Mouse (Mus musculus) MEL (cell line): ENCODE data around the gene Ntrk3.

Source experiments
- CHD2 ChIP-seq: IDR thresholded peaks from 2 replicates; pipeline ENCODE4 v1.6.1; 2011; ENCODE audit warnings: low read length, improper control_type of control experiment
- CTCF ChIP-seq, 3 experiments: IDR thresholded peaks in 2 of 3; conservative IDR thresholded peaks in 1 of 3; 2 replicates each; pipeline ENCODE4 v1.5.1; 2011 to 2012; ENCODE audit warnings: low read length in 3 of 3, low read depth in 2 of 3, mild to moderate bottlenecking in 2 of 3, improper control_type of control experiment in 1 of 3, inconsistent platforms in 1 of 3, mixed read lengths in 1 of 3, moderate library complexity in 1 of 3; ENCODE audit not compliant: control insufficient read depth in 1 of 3, insufficient read depth in 1 of 3, poor library complexity in 1 of 3, severe bottlenecking in 1 of 3
- EP300 ChIP-seq, 2 experiments: IDR thresholded peaks; 2 replicates each; pipeline ENCODE4 v1.6.1; 2011; ENCODE audit warnings: improper control_type of control experiment in 2 of 2, low read length in 2 of 2, low read depth in 1 of 2, mild to moderate bottlenecking in 1 of 2
- ETS1 ChIP-seq: IDR thresholded peaks from 2 replicates; pipeline ENCODE4 v1.6.1; 2012; ENCODE audit warnings: low read depth, mild to moderate bottlenecking, inconsistent platforms, low read length, improper control_type of control experiment, moderate library complexity
- HCFC1 ChIP-seq: IDR thresholded peaks from 2 replicates; pipeline ENCODE4 v1.6.1; 2012; ENCODE audit warnings: low read depth, mild to moderate bottlenecking, inconsistent platforms, low read length, improper control_type of control experiment, moderate library complexity
- MAFK ChIP-seq: IDR thresholded peaks from 2 replicates; pipeline ENCODE4 v1.6.1; 2011; ENCODE audit warnings: low read depth, mild to moderate bottlenecking, low read length, improper control_type of control experiment, borderline replicate concordance
- MAZ ChIP-seq: IDR thresholded peaks from 2 replicates; pipeline ENCODE4 v1.6.1; 2012; ENCODE audit warnings: low read depth, mild to moderate bottlenecking, inconsistent platforms, low read length, improper control_type of control experiment
- MEF2A ChIP-seq: IDR thresholded peaks from 2 replicates; pipeline ENCODE4 v1.6.1; 2014; ENCODE audit warnings: low read depth, mild to moderate bottlenecking, inconsistent platforms, low read length, improper control_type of control experiment; ENCODE audit not compliant: poor library complexity, insufficient replicate concordance, severe bottlenecking; ENCODE audit errors: extremely low read depth
- POLR2A ChIP-seq, 2 experiments: IDR thresholded peaks; 2 replicates each; pipeline ENCODE4 v1.6.1; 2011 to 2012; ENCODE audit warnings: low read length in 2 of 2, mild to moderate bottlenecking in 2 of 2, control low read depth in 1 of 2, improper control_type of control experiment in 1 of 2, low read depth in 1 of 2, moderate library complexity in 1 of 2; ENCODE audit not compliant: control insufficient read depth in 1 of 2, insufficient read depth in 1 of 2, poor library complexity in 1 of 2
- USF1 ChIP-seq: IDR thresholded peaks from 2 replicates; pipeline ENCODE4 v1.6.1; 2014; ENCODE audit warnings: low read depth, mild to moderate bottlenecking, inconsistent platforms, low read length, improper control_type of control experiment, moderate library complexity
- ZKSCAN1 ChIP-seq: IDR thresholded peaks from 2 replicates; pipeline ENCODE4 v1.6.1; 2012; ENCODE audit warnings: low read depth, mild to moderate bottlenecking, inconsistent platforms, low read length, improper control_type of control experiment, moderate library complexity

DNA sequence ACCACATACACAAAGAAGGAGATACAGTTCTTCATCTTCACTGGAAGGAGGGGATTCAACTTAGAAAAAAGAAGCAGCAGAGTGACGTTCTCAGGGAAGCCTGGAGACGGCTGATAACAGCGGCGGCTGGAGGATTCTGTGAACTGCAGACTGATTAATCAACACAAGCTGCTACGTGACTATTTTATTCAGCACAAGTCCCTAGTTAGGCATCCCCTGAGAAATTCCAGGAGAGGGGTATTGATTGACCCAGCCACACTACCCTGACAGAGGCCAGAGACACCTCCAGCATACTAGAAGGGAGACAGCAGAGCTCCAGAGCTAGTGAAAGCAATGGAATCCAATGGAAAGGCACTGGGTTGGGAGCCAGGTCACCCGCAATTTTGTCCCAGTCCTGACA lies 516.1 kb downstream of the Ntrk3 start:
- TF ChIP-seq EP300 (IDR thresholded peaks at IDR 0.05; ENCODE audit: low read depth in 1 of 2, low read length in 2 of 2) (no peak), MEF2A (no peak), POLR2A (IDR thresholded peaks at IDR 0.05; ENCODE audit: control insufficient read depth in 1 of 2, insufficient read depth in 1 of 2, low read depth in 1 of 2, low read length in 2 of 2, poor library complexity in 1 of 2) (no peak), MAZ (no peak), CTCF (IDR thresholded peaks at IDR 0.05 in 2 of 3, conservative IDR thresholded peaks at IDR 0.05 in 1 of 3; ENCODE audit: control insufficient read depth in 1 of 3, insufficient read depth in 1 of 3, low read depth in 2 of 3, low read length in 3 of 3, poor library complexity in 1 of 3, severe bottlenecking in 1 of 3) (no peak), CHD2 (no peak), HCFC1 (no peak), ZKSCAN1 (no peak), ETS1 (no peak), USF1 (no peak), MAFK (no peak)
